Mouse (Mus musculus): ENCODE results near the gene Ndufa13. TPM values are rescaled to one million over a fixed set of nuclear protein-coding genes. Genes with fewer than 3 reads are reported as not detected.

Ndufa13 gene
- polyA plus RNA-seq, 1 experiment from 2014 or later, result 197 TPM

DNA sequence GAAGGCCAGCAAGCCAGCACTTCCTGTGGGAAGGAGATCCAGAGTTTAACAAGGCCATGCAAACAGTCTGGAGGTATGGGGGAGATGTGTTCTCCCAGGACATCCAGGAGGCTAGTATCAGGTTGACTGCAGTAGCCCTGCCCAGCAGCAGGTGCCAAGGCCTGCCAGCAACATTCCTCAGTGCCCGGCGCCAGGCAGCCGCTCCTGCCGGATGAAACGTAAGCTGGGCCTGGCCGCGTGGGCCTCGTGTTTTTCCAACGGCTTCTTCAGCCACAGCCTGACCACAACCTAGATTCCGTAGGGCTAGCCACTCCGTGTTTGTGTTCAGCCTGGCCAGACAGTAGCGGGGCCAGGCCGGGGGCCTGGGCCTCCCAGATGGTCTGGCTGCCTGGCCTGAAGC lies 27.7 kb downstream of the Ndufa13 start:
- H3K9ac ChIP-seq (replicated peaks; ENCODE audit: low read length), result no peak overlapping the region
- H3K27ac ChIP-seq (ENCODE audit: low read length), result no peak overlapping the region
- ATAC-seq (ENCODE audit: low FRiP score, low TSS enrichment), result no peak
- H3K36me3 ChIP-seq (ENCODE audit: insufficient read depth, low read length), result no peaks in the 10 kb centered on the region
- no peaks in the 10 kb centered on the region for H3K4me1 ChIP-seq (ENCODE audit: insufficient read depth, low read length)
- 46% methylated on average over 13 of the region's 13 CpGs for WGBS
- no peak overlapping the region for H3K4me3 ChIP-seq (ENCODE audit: low read length)
- peaks cover 7% of the 10 kb centered on the region for H3K27me3 ChIP-seq (ENCODE audit: insufficient read depth, low read length)
- no peaks in the 10 kb centered on the region for H3K9me3 ChIP-seq (ENCODE audit: low read length)
- H3K4me2 ChIP-seq (replicated peaks; ENCODE audit: low read depth, low read length), result no peak overlapping the region

DNA sequence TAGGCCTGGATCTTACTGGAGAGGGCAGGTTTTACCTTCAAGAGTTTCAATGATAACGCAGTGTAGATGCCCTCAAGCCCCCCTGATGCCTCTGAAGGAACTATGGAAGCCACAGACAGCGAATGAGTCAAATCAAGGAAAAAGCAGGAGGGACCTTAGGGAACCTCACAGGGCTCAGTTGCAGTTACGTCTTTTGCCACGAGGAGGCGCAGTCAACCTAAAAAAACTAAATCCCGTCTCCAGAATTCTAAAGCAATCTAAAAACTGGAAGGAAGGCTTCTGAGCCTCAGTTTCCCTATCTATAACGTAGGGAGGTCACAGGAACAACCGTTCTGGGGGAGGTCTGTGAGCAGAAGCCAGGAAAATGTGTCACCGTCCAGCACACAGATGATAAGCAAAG lies 28.2 kb downstream of the Ndufa13 start:
- WGBS, result 11% methylated on average over 9 of the region's 9 CpGs

DNA sequence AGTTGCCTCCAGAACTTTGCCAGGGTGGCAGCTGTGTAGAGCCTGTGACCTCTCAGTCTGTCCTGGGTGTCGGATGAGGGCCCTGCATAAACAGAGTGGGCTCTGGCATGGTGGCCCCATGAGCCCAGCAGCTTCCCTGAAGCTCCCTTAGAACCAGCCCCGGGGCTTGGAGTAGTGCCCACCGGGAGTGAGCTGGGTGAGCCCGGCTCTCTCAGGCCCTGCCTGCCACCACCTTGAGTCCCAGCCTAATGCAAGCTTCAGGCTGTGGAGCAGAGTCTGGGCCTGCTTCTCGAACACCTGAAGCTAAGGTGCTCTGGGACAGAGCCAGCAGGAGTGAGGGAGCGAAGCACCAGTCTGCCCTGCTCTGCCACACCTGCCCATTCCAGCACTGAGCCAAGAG lies 31.5 kb downstream of the Ndufa13 start:
- H3K4me1 ChIP-seq (ENCODE audit: insufficient read depth, low read length), result no peaks in the 10 kb centered on the region

More for the DNA sequence above, 28.2 kb downstream of the Ndufa13 start:
- no peak overlapping the region for H3K9ac ChIP-seq (replicated peaks; ENCODE audit: low read length)
- no peaks in the 10 kb centered on the region for H3K4me1 ChIP-seq (ENCODE audit: insufficient read depth, low read length)
- no peak overlapping the region for H3K4me3 ChIP-seq (ENCODE audit: low read length)
- H3K9me3 ChIP-seq (ENCODE audit: low read length), result no peaks in the 10 kb centered on the region
- no peaks in the 10 kb centered on the region for H3K36me3 ChIP-seq (ENCODE audit: insufficient read depth, low read length)
- no peak overlapping the region for H3K4me2 ChIP-seq (replicated peaks; ENCODE audit: low read depth, low read length)
- H3K27ac ChIP-seq (ENCODE audit: low read length), result no peak overlapping the region
- ATAC-seq (ENCODE audit: low FRiP score, low TSS enrichment), result no peak
- H3K27me3 ChIP-seq (ENCODE audit: insufficient read depth, low read length), result peaks cover 2% of the 10 kb centered on the region; the same call in 1 of the 2 replicates

DNA sequence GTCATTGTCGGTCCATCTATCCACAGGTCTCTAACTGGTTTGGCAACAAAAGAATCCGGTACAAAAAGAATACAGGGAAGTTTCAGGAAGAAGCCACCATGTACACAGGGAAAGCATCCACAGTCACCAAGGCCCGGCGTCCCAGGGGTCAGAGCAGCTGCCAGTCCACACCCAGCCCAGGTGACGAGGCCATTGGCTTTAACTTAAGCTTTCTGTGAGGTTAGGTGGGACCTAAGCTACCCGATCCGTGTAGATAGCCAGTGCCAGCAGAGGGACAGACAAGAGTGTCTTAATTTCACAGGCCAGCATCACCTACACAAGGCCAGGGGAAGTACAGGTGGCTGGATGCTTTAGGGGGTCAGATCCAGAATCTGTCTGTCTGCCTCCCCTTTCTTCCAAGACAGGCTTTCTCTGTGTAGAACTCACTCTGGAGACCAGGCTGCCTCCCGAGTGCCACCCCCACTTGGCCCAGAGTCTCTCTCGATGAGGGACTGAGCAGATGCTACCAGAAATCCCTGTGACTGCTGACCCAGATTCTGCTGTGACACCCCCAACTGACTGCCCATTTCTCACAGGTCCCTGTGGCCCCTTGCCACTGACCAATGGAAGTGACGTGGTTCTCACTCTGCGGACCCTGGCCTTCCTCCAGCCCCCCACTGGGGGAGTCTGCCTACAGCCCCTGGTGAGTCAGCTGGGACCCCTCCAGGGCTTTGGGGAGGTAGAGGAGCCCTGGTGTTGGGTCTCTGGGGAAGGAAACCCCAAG lies 32.2 kb downstream of the Ndufa13 start:
- Histone ChIP-seq H3K36me3 (ENCODE audit: insufficient read depth, low read length) (no peaks in the 10 kb centered on the region), H3K27me3 (ENCODE audit: insufficient read depth, low read length) (no peaks in the 10 kb centered on the region), H3K4me2 (replicated peaks; ENCODE audit: low read depth, low read length) (no peak overlapping the region), H3K27ac (ENCODE audit: low read length) (no peak overlapping the region), H3K4me1 (ENCODE audit: insufficient read depth, low read length) (no peaks in the 10 kb centered on the region), H3K4me3 (ENCODE audit: low read length) (no peak overlapping the region), H3K9me3 (ENCODE audit: low read length) (no peaks in the 10 kb centered on the region), H3K9ac (replicated peaks; ENCODE audit: low read length) (no peak overlapping the region)
- no peak for ATAC-seq (ENCODE audit: low FRiP score, low TSS enrichment)
- 88% methylated on average over 11 of the region's 11 CpGs for WGBS

More for the DNA sequence above, 31.5 kb downstream of the Ndufa13 start:
- no peak overlapping the region for H3K27ac ChIP-seq (ENCODE audit: low read length)
- no peak overlapping the region for H3K4me3 ChIP-seq (ENCODE audit: low read length)
- WGBS, result 86% methylated on average over 6 of the region's 6 CpGs
- no peaks in the 10 kb centered on the region for H3K9me3 ChIP-seq (ENCODE audit: low read length)
- H3K36me3 ChIP-seq (ENCODE audit: insufficient read depth, low read length), result no peaks in the 10 kb centered on the region
- H3K27me3 ChIP-seq (ENCODE audit: insufficient read depth, low read length), result no peaks in the 10 kb centered on the region
- H3K4me2 ChIP-seq (replicated peaks; ENCODE audit: low read depth, low read length), result no peak overlapping the region
- H3K9ac ChIP-seq (replicated peaks; ENCODE audit: low read length), result no peak overlapping the region
- ATAC-seq (ENCODE audit: low FRiP score, low TSS enrichment), result no peak

DNA sequence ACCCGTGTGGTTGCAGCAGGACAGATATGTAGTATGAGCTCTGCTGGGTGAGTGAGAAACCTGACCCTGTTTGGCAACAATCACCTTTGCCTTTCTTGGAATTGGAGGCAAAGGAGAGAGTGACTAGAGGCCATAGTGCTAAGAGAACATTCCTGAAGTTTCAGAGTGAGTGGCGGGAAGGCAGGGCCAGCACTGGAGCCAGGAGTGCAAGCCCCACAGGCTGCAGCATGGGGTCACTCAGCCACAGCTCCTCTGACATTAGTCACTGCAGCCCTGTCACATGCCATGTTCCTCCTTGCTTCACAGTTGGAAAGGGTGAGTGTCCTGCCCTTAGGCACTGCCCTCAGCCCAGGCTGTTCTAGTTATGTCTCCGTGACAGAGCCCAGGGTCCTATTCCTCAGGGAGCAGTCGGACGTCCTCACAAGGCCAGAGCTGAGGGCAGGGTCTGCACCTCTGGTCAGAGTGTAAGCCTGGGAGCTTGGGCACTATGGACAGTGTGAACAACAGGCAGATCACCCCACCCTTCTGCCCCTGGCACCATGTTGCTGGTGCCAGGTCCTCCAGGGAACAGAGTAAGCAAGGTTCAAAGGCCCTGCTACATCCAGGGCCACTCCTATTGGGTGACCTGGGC lies 34.5 kb downstream of the Ndufa13 start:
- H3K4me2 ChIP-seq (replicated peaks; ENCODE audit: low read depth, low read length), result no peak overlapping the region
- no peak for ATAC-seq (ENCODE audit: low FRiP score, low TSS enrichment)
- H3K27ac ChIP-seq (ENCODE audit: low read length), result no peak overlapping the region
- WGBS, result 64% methylated on average over 5 of the region's 5 CpGs
- H3K9ac ChIP-seq (replicated peaks; ENCODE audit: low read length), result no peak overlapping the region
- H3K27me3 ChIP-seq (ENCODE audit: insufficient read depth, low read length), result no peaks in the 10 kb centered on the region
- no peaks in the 10 kb centered on the region for H3K36me3 ChIP-seq (ENCODE audit: insufficient read depth, low read length)
- no peaks in the 10 kb centered on the region for H3K4me1 ChIP-seq (ENCODE audit: insufficient read depth, low read length)
- no peaks in the 10 kb centered on the region for H3K9me3 ChIP-seq (ENCODE audit: low read length)
- no peak overlapping the region for H3K4me3 ChIP-seq (ENCODE audit: low read length)

DNA sequence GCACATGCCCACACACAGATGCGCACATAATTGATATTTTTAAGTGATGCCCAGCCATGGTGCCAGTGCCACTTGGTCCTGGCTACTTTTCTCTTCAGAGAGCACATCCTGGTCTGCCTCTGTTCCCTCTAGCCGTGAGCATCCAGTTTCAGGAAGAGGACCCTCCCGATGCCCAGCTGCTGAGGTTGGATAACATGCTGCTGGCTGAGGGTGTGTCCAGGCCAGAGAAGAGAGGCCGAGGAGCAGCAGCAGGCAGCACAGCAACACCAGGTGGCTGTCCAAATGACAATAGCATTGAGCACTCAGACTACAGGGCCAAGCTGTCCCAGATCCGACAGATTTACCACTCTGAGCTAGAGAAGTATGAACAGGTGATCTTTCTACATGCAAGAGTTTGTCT lies 38.2 kb downstream of the Ndufa13 start:
- no peaks in the 10 kb centered on the region for H3K27me3 ChIP-seq (ENCODE audit: insufficient read depth, low read length)
- H3K4me1 ChIP-seq (ENCODE audit: insufficient read depth, low read length), result no peaks in the 10 kb centered on the region
- no peak for ATAC-seq (ENCODE audit: low FRiP score, low TSS enrichment)
- H3K4me3 ChIP-seq (ENCODE audit: low read length), result no peak overlapping the region
- H3K4me2 ChIP-seq (replicated peaks; ENCODE audit: low read depth, low read length), result no peak overlapping the region
- 57% methylated on average over 5 of the region's 5 CpGs for WGBS
- no peak overlapping the region for H3K27ac ChIP-seq (ENCODE audit: low read length)
- H3K9ac ChIP-seq (replicated peaks; ENCODE audit: low read length), result no peak overlapping the region
- no peaks in the 10 kb centered on the region for H3K9me3 ChIP-seq (ENCODE audit: low read length)
- no peaks in the 10 kb centered on the region for H3K36me3 ChIP-seq (ENCODE audit: insufficient read depth, low read length)

DNA sequence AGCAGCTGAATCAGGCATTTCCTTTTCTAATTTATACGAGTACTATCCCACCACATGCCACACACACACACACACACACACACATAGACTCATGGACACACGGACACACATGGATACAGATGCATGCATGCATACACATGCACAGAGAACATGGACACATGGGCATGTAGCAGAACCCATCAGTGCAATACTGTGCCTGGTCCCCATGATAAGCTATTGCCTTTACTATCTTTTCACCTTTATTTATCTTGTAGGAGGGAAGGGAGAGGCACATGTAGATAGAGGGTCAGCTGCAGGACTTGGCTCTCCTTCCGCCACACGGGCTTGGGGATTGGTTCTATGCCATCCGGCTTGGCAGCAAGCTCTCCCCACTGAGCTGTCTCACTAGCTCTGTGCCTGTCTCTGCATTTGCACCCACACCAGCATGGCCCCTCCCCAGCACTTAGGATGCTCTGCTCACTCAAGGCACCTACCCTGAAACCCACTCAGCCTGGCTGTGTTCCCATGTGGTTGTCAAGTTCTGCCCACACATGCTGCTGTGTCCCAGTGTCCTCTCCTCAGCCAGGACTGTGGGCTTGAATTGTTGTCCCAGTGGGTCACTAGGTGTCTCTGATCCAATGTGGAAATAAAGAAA lies 38.9 kb downstream of the Ndufa13 start:
- no peak overlapping the region for H3K27ac ChIP-seq (ENCODE audit: low read length)
- 89% methylated on average over 5 of the region's 5 CpGs for WGBS
- no peaks in the 10 kb centered on the region for H3K27me3 ChIP-seq (ENCODE audit: insufficient read depth, low read length)
- no peak for ATAC-seq (ENCODE audit: low FRiP score, low TSS enrichment)
- no peak overlapping the region for H3K9ac ChIP-seq (replicated peaks; ENCODE audit: low read length)
- H3K4me2 ChIP-seq (replicated peaks; ENCODE audit: low read depth, low read length), result no peak overlapping the region
- no peaks in the 10 kb centered on the region for H3K36me3 ChIP-seq (ENCODE audit: insufficient read depth, low read length)
- no peaks in the 10 kb centered on the region for H3K9me3 ChIP-seq (ENCODE audit: low read length)
- no peaks in the 10 kb centered on the region for H3K4me1 ChIP-seq (ENCODE audit: insufficient read depth, low read length)
- H3K4me3 ChIP-seq (ENCODE audit: low read length), result no peak overlapping the region

DNA sequence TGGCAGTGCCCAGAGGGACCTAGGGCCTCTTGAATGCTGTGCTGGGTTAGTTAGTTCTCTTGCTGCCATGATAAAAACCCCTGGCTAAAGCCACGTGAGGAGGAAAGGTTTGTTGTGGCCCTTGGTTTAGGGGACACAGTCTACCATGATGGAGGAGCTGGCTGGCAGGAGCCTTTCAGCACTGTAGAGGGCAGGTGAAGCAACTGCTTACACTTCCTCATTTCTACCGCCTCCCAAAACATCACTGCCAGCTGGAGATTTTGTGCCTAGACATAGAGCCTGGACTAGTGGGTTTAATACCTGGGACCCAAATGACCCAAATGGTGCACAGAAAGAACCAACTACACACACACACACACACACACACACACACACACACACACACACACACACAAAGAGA lies 41.1 kb downstream of the Ndufa13 start:
- Histone ChIP-seq H3K9me3 (ENCODE audit: low read length) (no peaks in the 10 kb centered on the region), H3K27ac (ENCODE audit: low read length) (no peak overlapping the region), H3K4me2 (replicated peaks; ENCODE audit: low read depth, low read length) (no peak overlapping the region), H3K36me3 (ENCODE audit: insufficient read depth, low read length) (no peaks in the 10 kb centered on the region), H3K4me1 (ENCODE audit: insufficient read depth, low read length) (no peaks in the 10 kb centered on the region), H3K4me3 (ENCODE audit: low read length) (no peak overlapping the region), H3K27me3 (ENCODE audit: insufficient read depth, low read length) (no peaks in the 10 kb centered on the region), H3K9ac (replicated peaks; ENCODE audit: low read length) (no peak overlapping the region)
- 68% methylated on average over 2 of the region's 2 CpGs for WGBS
- no peak for ATAC-seq (ENCODE audit: low FRiP score, low TSS enrichment)

DNA sequence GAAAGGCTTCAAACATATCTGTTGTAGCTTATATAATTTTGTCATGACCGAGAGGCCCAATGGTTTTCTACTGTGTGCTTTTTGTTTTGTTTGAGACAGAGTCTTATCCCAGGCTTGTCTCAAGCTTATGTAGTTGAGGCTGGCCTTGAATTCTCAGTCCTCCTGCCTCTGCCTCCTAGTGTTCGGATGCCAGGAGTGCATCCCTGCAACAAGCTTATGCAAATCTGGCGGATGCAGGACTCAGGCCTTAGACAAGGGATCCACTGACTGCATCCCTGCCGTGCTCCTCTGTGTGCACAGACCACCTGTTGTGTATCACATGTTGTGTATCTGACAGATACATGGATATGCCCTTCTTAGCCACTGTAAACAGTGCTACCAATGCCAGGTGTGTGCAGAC lies 41.6 kb downstream of the Ndufa13 start:
- Histone ChIP-seq H3K36me3 (ENCODE audit: insufficient read depth, low read length) (no peaks in the 10 kb centered on the region), H3K27me3 (ENCODE audit: insufficient read depth, low read length) (no peaks in the 10 kb centered on the region), H3K9me3 (ENCODE audit: low read length) (no peaks in the 10 kb centered on the region), H3K27ac (ENCODE audit: low read length) (no peak overlapping the region), H3K4me3 (ENCODE audit: low read length) (no peak overlapping the region), H3K9ac (replicated peaks; ENCODE audit: low read length) (no peak overlapping the region), H3K4me2 (replicated peaks; ENCODE audit: low read depth, low read length) (no peak overlapping the region), H3K4me1 (ENCODE audit: insufficient read depth, low read length) (no peaks in the 10 kb centered on the region)
- no peak for ATAC-seq (ENCODE audit: low FRiP score, low TSS enrichment)
- WGBS, result 64% methylated on average over 4 of the region's 4 CpGs

DNA sequence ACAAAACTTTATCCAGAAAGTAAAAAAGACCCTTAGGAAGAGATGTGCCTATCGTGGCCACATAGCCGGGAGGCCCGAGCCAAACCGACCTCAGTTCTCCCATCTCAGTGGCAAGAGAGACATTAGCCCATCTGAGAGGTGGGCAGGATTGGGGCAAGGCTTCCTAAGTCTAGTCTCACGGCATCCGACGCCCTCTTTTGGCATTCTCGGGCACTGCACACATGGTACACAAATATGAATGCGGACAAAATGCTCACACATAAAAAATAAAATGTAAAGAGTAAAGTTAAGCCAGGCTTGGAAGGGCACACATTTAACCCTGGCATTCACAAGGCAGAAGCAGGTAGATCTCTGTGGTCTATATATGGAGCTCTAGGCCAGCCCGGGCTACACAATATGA lies 48.5 kb downstream of the Ndufa13 start:
- H3K36me3 ChIP-seq (ENCODE audit: insufficient read depth, low read length), result no peaks in the 10 kb centered on the region
- H3K4me3 ChIP-seq (ENCODE audit: low read length), result no peak overlapping the region
- H3K27me3 ChIP-seq (ENCODE audit: insufficient read depth, low read length), result no peaks in the 10 kb centered on the region
- ATAC-seq (ENCODE audit: low FRiP score, low TSS enrichment), result no peak
- H3K4me1 ChIP-seq (ENCODE audit: insufficient read depth, low read length), result no peaks in the 10 kb centered on the region
- WGBS, result 92% methylated on average over 10 of the region's 10 CpGs
- H3K9ac ChIP-seq (replicated peaks; ENCODE audit: low read length), result no peak overlapping the region
- no peak overlapping the region for H3K27ac ChIP-seq (ENCODE audit: low read length)
- no peak overlapping the region for H3K4me2 ChIP-seq (replicated peaks; ENCODE audit: low read depth, low read length)
- no peaks in the 10 kb centered on the region for H3K9me3 ChIP-seq (ENCODE audit: low read length)
